Mouse (Mus musculus) bone marrow, adult 2 months (tissue): ENCODE data around the gene Gimap9. TPM values are rescaled to one million over a fixed set of nuclear protein-coding genes. Genes with fewer than 3 reads are reported as not detected.

Source experiments
- H3K27ac ChIP-seq: fragments of 200-500 bp; 2 replicates; pipeline ENCODE4 v1.5.1; 2012; ENCODE audit warnings: low read depth, mild to moderate bottlenecking, control low read depth, inconsistent platforms, low read length; ENCODE audit not compliant: control insufficient read depth, poor library complexity, insufficient read depth
- H3K4me1 ChIP-seq: fragments of 200-500 bp; 2 replicates; pipeline ENCODE4 v1.6.1; 2011; ENCODE audit warnings: low read length; ENCODE audit not compliant: control insufficient read depth, insufficient read depth
- H3K4me3 ChIP-seq: fragments of 200-500 bp; replicated peaks from 2 replicates; pipeline ENCODE3; 2011; ENCODE audit warnings: mild to moderate bottlenecking, low read depth, low read length, control low read depth; ENCODE audit not compliant: control insufficient read depth
- CTCF ChIP-seq: fragments of 200-500 bp; IDR thresholded peaks from 2 replicates; pipeline ENCODE4 v1.5.1; 2011; ENCODE audit warnings: low read length, control low read depth; ENCODE audit not compliant: control insufficient read depth, insufficient read depth
- POLR2A ChIP-seq: fragments of 200-500 bp; IDR thresholded peaks from 2 replicates; pipeline ENCODE4 v1.6.1; 2011; ENCODE audit warnings: low read depth, mild to moderate bottlenecking, control low read depth, low read length, borderline replicate concordance; ENCODE audit not compliant: control insufficient read depth
- WGBS: fragments of 180-500 bp; shearing (Covaris S2); methylation state at CpG from one replicate; pipeline ENCODE4 v1.1.7; 2018; 5-methylcytosine and 5-hydroxymethylcytosine counted together
- polyA plus RNA-seq: library from polyadenylated mRNA; stranded (reverse); fragments of >200 nt; gene quantifications from 2 replicates; pipeline ENCODE4 v1.2.4, GENCODE M21; 2011; ENCODE audit warnings: low replicate concordance; ENCODE audit not compliant: missing spikeins, insufficient read depth, insufficient read length

Gimap9 gene
- polyA plus RNA-seq, 1 experiment = 26.0 TPM

- Histone ChIP-seq H3K4me1 (no peaks in the 10 kb centered on the region), H3K4me3 (no peak overlapping the region), H3K27ac (no peak overlapping the region)
- TF ChIP-seq POLR2A (no peak), CTCF (no peak)
- WGBS = 79% methylated on average over 8 of the region's 8 CpGs
Measured at GRCm38 (mm10) chr6:48630831-48631230, 45.1 kb upstream of the Gimap9 start.

- Histone ChIP-seq H3K4me1 (no peaks in the 10 kb centered on the region), H3K27ac (no peak overlapping the region), H3K4me3 (no peak overlapping the region)
- TF ChIP-seq CTCF = no peak
- no peak for TF ChIP-seq POLR2A
- WGBS = 63% methylated on average over 2 of the region's 2 CpGs
Measured at GRCm38 (mm10) chr6:48635105-48635504, 40.8 kb upstream of the Gimap9 start.

- 85% methylated on average over 6 of the region's 6 CpGs for WGBS
- H3K27ac ChIP-seq = no peak overlapping the region
- no peaks in the 10 kb centered on the region for H3K4me1 ChIP-seq
- no peak overlapping the region for H3K4me3 ChIP-seq
- TF ChIP-seq CTCF (no peak), POLR2A (no peak)
Measured at GRCm38 (mm10) chr6:48636515-48636914, 39.4 kb upstream of the Gimap9 start.

GRCm38 (mm10) chr6:48637811-48638500, 38.0 kb upstream of the Gimap9 start:
- WGBS = 70% methylated on average over 6 of the region's 6 CpGs
- Histone ChIP-seq H3K27ac (no peak overlapping the region), H3K4me1 (no peaks in the 10 kb centered on the region), H3K4me3 (no peak overlapping the region)
- TF ChIP-seq CTCF (no peak), POLR2A (no peak)

GRCm38 (mm10) chr6:48638553-48638952, 37.4 kb upstream of the Gimap9 start:
- TF ChIP-seq POLR2A (no peak), CTCF (no peak)
- no peaks in the 10 kb centered on the region for H3K4me1 ChIP-seq
- WGBS = 73% methylated on average over 2 of the region's 2 CpGs
- H3K4me3 ChIP-seq = no peak overlapping the region
- no peak overlapping the region for H3K27ac ChIP-seq

GRCm38 (mm10) chr6:48641391-48641790, 34.5 kb upstream of the Gimap9 start:
- H3K4me3 ChIP-seq = no peak overlapping the region
- WGBS = 68% methylated on average over 6 of the region's 6 CpGs
- no peak for TF ChIP-seq CTCF
- no peak for TF ChIP-seq POLR2A
- H3K27ac ChIP-seq = no peak overlapping the region
- no peaks in the 10 kb centered on the region for H3K4me1 ChIP-seq

- Histone ChIP-seq H3K27ac (no peak overlapping the region), H3K4me3 (no peak overlapping the region), H3K4me1 (no peaks in the 10 kb centered on the region)
- no peak for TF ChIP-seq POLR2A
- TF ChIP-seq CTCF = no peak
- WGBS = 16% methylated on average over 4 of the region's 4 CpGs
Measured at GRCm38 (mm10) chr6:48642764-48643292, 33.1 kb upstream of the Gimap9 start.

- Histone ChIP-seq H3K27ac (no peak overlapping the region), H3K4me1 (no peaks in the 10 kb centered on the region; the same call in 1 of the 2 replicates), H3K4me3 (no peak overlapping the region)
- WGBS = 4% methylated on average over 12 of the region's 12 CpGs
- TF ChIP-seq POLR2A (no peak), CTCF (peak; percentile 87)
Measured at GRCm38 (mm10) chr6:48645660-48646308, 30.1 kb upstream of the Gimap9 start.

GRCm38 (mm10) chr6:48646309-48646690, 29.6 kb upstream of the Gimap9 start:
- 66% methylated on average over 4 of the region's 4 CpGs for WGBS
- Histone ChIP-seq H3K4me1 (no peaks in the 10 kb centered on the region; the same call in 1 of the 2 replicates), H3K27ac (no peak overlapping the region), H3K4me3 (no peak overlapping the region)
- TF ChIP-seq CTCF = no peak
- TF ChIP-seq POLR2A = no peak
